Mouse (Mus musculus) liver, embryonic 12.5 days (tissue): Measurements from ENCODE around the gene Susd6. TPM values are rescaled to one million over a fixed set of nuclear protein-coding genes. Genes with fewer than 3 reads are reported as not detected.

ENCODE experiments used
- ATAC-seq: fragments of 200-750 bp; cut with Nextera tagmentation; 2 replicates; pipeline ENCODE4 v1.8.0; 2017; ENCODE audit warnings: moderate number of reproducible peaks, mild to moderate bottlenecking, moderate library complexity
- H3K27ac ChIP-seq: fragments of 300-500 bp; sonication (generic); 2 replicates; pipeline ENCODE4 v1.5.1; 2016; ENCODE audit warnings: mild to moderate bottlenecking
- H3K27me3 ChIP-seq: fragments of 300-500 bp; sonication (generic); replicated peaks from 2 replicates; pipeline ENCODE4 v1.6.1; 2016; ENCODE audit warnings: mild to moderate bottlenecking, moderate library complexity
- H3K36me3 ChIP-seq: fragments of 300-500 bp; sonication (generic); 2 replicates; pipeline ENCODE4 v1.6.1; 2016; ENCODE audit warnings: mild to moderate bottlenecking, moderate library complexity
- H3K4me1 ChIP-seq: fragments of 300-500 bp; sonication (generic); 2 replicates; pipeline ENCODE4 v1.6.1; 2016
- H3K4me2 ChIP-seq: fragments of 300-500 bp; sonication (generic); 2 replicates; pipeline ENCODE4 v1.6.1; 2016; ENCODE audit warnings: mild to moderate bottlenecking, moderate library complexity
- H3K4me3 ChIP-seq: fragments of 300-500 bp; sonication (generic); 2 replicates; pipeline ENCODE4 v1.5.1; 2016; ENCODE audit warnings: mild to moderate bottlenecking, moderate library complexity
- H3K9ac ChIP-seq: fragments of 300-500 bp; sonication (generic); 2 replicates; pipeline ENCODE4 v1.6.1; 2016; ENCODE audit warnings: mild to moderate bottlenecking, moderate library complexity
- H3K9me3 ChIP-seq: fragments of 300-500 bp; sonication (generic); replicated peaks from 2 replicates; pipeline ENCODE4 v1.6.1; 2016; ENCODE audit warnings: mild to moderate bottlenecking, moderate library complexity
- WGBS: fragments of 180-500 bp; shearing (Covaris S2); methylation state at CpG from one replicate; pipeline ENCODE4 v1.1.7; 2016; ENCODE audit not compliant: insufficient replicate concordance; 5-methylcytosine and 5-hydroxymethylcytosine counted together
- polyA plus RNA-seq: library from polyadenylated mRNA; unstranded; fragments of >200 nt; fragmentation: Nextera tagmentation; extraction: Ambion mirVana; gene quantifications from 2 replicates; pipeline ENCODE4 v1.2.1, GENCODE M21; 2016

The Susd6 gene
- polyA plus RNA-seq, 1 experiment from 2014 or later = 15.9 TPM

- Histone ChIP-seq H3K4me2 (no peak overlapping the region), H3K9ac (no peak overlapping the region), H3K27ac (no peak overlapping the region), H3K4me1 (peaks cover 46% of the 10 kb centered on the region), H3K27me3 (no peaks in the 10 kb centered on the region), H3K36me3 (peaks cover 46% of the 10 kb centered on the region), H3K9me3 (no peaks in the 10 kb centered on the region), H3K4me3 (no peak overlapping the region)
- 70% methylated on average over 2 of the region's 2 CpGs for WGBS
- ATAC-seq = no peak
Observed at GRCm38 (mm10) chr12:80866023-80866422, 75.7 kb downstream of the Susd6 start.

DNA sequence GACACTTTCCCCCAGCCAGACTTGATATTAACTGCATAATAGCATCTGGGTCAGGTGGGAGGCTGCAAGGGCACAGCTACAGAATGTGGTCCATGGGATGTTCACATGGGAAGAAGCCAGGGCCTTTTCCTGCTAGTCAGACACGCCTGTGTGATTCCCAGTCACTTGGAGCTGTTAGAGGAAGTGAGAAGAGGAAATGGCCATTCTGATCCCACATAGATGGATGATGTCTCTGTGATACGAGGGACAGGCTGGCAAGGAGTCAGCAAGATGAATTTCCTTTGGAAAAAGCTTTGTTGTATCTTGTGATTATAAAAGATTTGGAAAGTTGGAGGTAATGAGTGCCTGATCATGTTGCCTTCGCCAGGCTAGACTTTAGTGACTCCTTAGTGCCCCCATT lies 76.8 kb downstream of the Susd6 start:
- H3K27me3 ChIP-seq = no peaks in the 10 kb centered on the region
- H3K27ac ChIP-seq = no peak overlapping the region
- no peaks in the 10 kb centered on the region for H3K9me3 ChIP-seq
- H3K36me3 ChIP-seq = peaks cover 57% of the 10 kb centered on the region
- WGBS = 71% methylated on average over 3 of the region's 3 CpGs
- H3K4me2 ChIP-seq = no peak overlapping the region
- H3K4me1 ChIP-seq = peaks cover 36% of the 10 kb centered on the region
- no peak overlapping the region for H3K4me3 ChIP-seq
- ATAC-seq = no peak
- no peak overlapping the region for H3K9ac ChIP-seq

DNA sequence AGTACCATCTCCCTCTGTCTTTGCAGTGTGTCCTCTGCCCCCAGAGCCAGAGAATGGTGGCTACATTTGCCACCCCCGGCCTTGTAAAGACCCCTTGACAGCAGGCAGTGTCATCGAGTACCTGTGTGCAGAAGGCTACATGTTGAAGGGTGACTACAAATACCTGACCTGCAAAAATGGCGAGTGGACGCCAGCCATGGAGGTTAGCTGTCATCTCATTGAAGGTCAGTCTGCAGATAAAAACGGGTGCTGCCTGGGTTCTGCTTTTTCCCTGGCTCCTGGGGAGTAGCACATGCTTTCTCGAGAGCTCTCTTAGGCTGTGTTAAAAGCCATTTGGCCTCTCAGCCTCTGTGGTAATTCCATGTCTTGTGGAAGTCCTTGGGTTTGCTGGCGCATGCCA lies 78.1 kb downstream of the Susd6 start:
- peaks cover 25% of the 10 kb centered on the region for H3K4me1 ChIP-seq
- ATAC-seq = no peak
- no peaks in the 10 kb centered on the region for H3K27me3 ChIP-seq
- no peak overlapping the region for H3K9ac ChIP-seq
- no peaks in the 10 kb centered on the region for H3K9me3 ChIP-seq
- WGBS = 70% methylated on average over 7 of the region's 7 CpGs
- H3K4me2 ChIP-seq = no peak overlapping the region
- no peak overlapping the region for H3K27ac ChIP-seq
- H3K36me3 ChIP-seq = peaks cover 63% of the 10 kb centered on the region
- no peak overlapping the region for H3K4me3 ChIP-seq

GRCm38 (mm10) chr12:80877215-80878092 lies 87.1 kb downstream of the Susd6 start:
- Histone ChIP-seq H3K9ac (no peak overlapping the region), H3K4me3 (no peak overlapping the region), H3K9me3 (no peaks in the 10 kb centered on the region), H3K27ac (no peak overlapping the region), H3K36me3 (peaks cover 82% of the 10 kb centered on the region), H3K4me1 (no peaks in the 10 kb centered on the region), H3K27me3 (no peaks in the 10 kb centered on the region), H3K4me2 (no peak overlapping the region)
- ATAC-seq = no peak
- 80% methylated on average over 7 of the region's 7 CpGs for WGBS

- ATAC-seq = no peak
- H3K4me2 ChIP-seq = no peak overlapping the region
- no peak overlapping the region for H3K9ac ChIP-seq
- H3K9me3 ChIP-seq = no peaks in the 10 kb centered on the region
- 87% methylated on average over 6 of the region's 6 CpGs for WGBS
- peaks cover 78% of the 10 kb centered on the region for H3K36me3 ChIP-seq
- no peaks in the 10 kb centered on the region for H3K4me1 ChIP-seq
- no peaks in the 10 kb centered on the region for H3K27me3 ChIP-seq
- no peak overlapping the region for H3K27ac ChIP-seq
- H3K4me3 ChIP-seq = no peak overlapping the region
Observed at GRCm38 (mm10) chr12:80878093-80878430, 87.8 kb downstream of the Susd6 start.

- H3K4me1 ChIP-seq = no peaks in the 10 kb centered on the region
- WGBS = 52% methylated on average over 3 of the region's 3 CpGs
- no peak overlapping the region for H3K4me2 ChIP-seq
- H3K36me3 ChIP-seq = peaks cover 72% of the 10 kb centered on the region
- no peak overlapping the region for H3K9ac ChIP-seq
- H3K27me3 ChIP-seq = no peaks in the 10 kb centered on the region
- H3K4me3 ChIP-seq = no peak overlapping the region
- H3K9me3 ChIP-seq = no peaks in the 10 kb centered on the region
- H3K27ac ChIP-seq = no peak overlapping the region
- no peak for ATAC-seq
Observed at GRCm38 (mm10) chr12:80878653-80879052, 88.3 kb downstream of the Susd6 start.

DNA sequence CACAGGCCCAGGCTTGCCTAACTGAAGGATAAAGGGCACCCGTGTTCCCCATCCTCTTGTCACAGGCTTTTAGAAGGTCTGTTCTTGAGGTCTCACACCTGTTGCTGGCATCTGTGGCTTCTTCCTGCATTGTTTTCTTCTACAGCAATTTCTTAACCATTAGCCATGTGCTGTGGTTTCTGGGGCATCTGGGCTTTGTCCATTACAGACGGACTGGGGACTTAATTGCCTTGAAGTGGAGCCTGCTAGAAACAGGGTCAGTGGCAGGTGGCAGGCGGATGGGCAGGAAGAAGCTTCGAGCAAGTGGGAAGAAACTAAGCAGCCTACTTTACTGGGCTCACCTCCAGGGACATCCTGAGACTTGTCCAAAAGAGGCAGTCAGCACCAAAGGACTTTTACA lies 89.0 kb downstream of the Susd6 start:
- Histone ChIP-seq H3K36me3 (peaks cover 65% of the 10 kb centered on the region), H3K27ac (0 out of 2 replicates have a peak overlapping the region, but pooled peaks have one; percentile 13), H3K4me3 (no peak overlapping the region), H3K9me3 (no peaks in the 10 kb centered on the region), H3K9ac (no peak overlapping the region), H3K27me3 (no peaks in the 10 kb centered on the region), H3K4me1 (no peaks in the 10 kb centered on the region; the same call in 1 of the 2 replicates), H3K4me2 (no peak overlapping the region)
- WGBS = 77% methylated on average over 4 of the region's 4 CpGs
- no peak for ATAC-seq

GRCm38 (mm10) chr12:80881121-80881520 lies 90.8 kb downstream of the Susd6 start:
- WGBS = 77% methylated on average over 3 of the region's 3 CpGs
- peaks cover 47% of the 10 kb centered on the region for H3K36me3 ChIP-seq
- no peaks in the 10 kb centered on the region for H3K9me3 ChIP-seq
- no peak overlapping the region for H3K4me2 ChIP-seq
- peaks cover 13% of the 10 kb centered on the region for H3K4me1 ChIP-seq
- no peak for ATAC-seq
- no peak overlapping the region for H3K4me3 ChIP-seq
- H3K9ac ChIP-seq = no peak overlapping the region
- H3K27ac ChIP-seq = no peak overlapping the region
- no peaks in the 10 kb centered on the region for H3K27me3 ChIP-seq

DNA sequence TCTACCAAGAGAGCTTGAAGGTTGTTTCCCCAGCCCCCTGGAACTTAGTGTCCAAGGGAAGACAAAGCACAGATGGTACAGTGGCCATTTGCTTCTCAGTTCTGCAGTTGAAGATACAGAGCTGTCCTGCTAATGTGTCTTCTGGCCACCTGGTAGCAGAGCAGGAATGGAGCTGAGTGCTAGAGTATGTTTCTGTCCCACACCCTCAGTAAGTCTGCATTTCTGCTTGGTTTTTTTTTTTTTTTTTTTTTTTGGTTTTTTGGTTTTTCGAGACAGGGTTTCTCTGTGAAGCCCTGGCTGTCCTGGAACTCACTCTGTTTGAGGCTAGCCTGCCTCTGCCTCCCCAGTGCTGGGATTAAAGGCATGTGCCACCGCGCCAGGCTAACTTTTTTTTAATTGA lies 93.0 kb downstream of the Susd6 start:
- H3K4me3 ChIP-seq = no peak overlapping the region
- H3K4me1 ChIP-seq = peaks cover 13% of the 10 kb centered on the region
- H3K9me3 ChIP-seq = no peaks in the 10 kb centered on the region
- H3K36me3 ChIP-seq = peaks cover 25% of the 10 kb centered on the region
- H3K9ac ChIP-seq = no peak overlapping the region
- no peak overlapping the region for H3K27ac ChIP-seq
- ATAC-seq = no peak
- H3K27me3 ChIP-seq = no peaks in the 10 kb centered on the region
- 63% methylated on average over 3 of the region's 3 CpGs for WGBS
- no peak overlapping the region for H3K4me2 ChIP-seq

DNA sequence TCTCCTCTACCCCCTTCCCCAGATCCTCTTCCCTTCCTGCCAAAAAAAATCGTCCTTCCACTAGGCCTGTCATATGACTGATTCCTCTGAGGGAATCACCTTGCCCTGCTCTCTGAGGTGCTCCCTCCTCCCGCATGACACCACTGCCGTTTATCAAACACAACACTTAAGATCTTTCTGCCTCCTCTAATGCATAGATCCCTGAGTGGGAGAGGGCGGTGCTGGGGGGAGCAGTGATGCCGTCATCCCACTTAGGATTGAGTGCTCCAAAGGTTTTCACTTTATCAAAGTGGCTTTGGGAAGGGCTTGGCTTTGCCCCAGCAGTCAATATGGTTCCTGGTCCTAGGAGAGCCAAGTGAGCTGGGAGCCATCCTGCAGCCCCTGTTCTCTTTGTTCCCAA lies 93.6 kb downstream of the Susd6 start:
- Histone ChIP-seq H3K9ac (no peak overlapping the region), H3K27ac (no peak overlapping the region), H3K9me3 (no peaks in the 10 kb centered on the region), H3K36me3 (peaks cover 19% of the 10 kb centered on the region), H3K4me3 (no peak overlapping the region), H3K4me1 (peaks cover 13% of the 10 kb centered on the region), H3K4me2 (no peak overlapping the region), H3K27me3 (no peaks in the 10 kb centered on the region)
- no peak for ATAC-seq
- WGBS = 50% methylated on average over 5 of the region's 5 CpGs

- no peak overlapping the region for H3K9ac ChIP-seq
- ATAC-seq = peak; percentile 67; the same call in 1 of the 2 replicates
- 18% methylated on average over 15 of the region's 15 CpGs for WGBS
- H3K36me3 ChIP-seq = 0 out of 2 replicates have a peak, but pooled peaks cover 4% of the 10 kb centered on the region
- peak overlapping the region; percentile 25 for H3K4me3 ChIP-seq
- H3K4me1 ChIP-seq = peaks cover 13% of the 10 kb centered on the region
- H3K27ac ChIP-seq = no peak overlapping the region
- peak overlapping the region; percentile 61 for H3K4me2 ChIP-seq
- peaks cover 8% of the 10 kb centered on the region for H3K9me3 ChIP-seq
- no peaks in the 10 kb centered on the region for H3K27me3 ChIP-seq
Observed at GRCm38 (mm10) chr12:80885301-80886288, 95.3 kb downstream of the Susd6 start.

GRCm38 (mm10) chr12:80887036-80887435 lies 96.7 kb downstream of the Susd6 start:
- peaks cover 8% of the 10 kb centered on the region for H3K9me3 ChIP-seq
- no peak overlapping the region for H3K9ac ChIP-seq
- ATAC-seq = no peak; the same call in 1 of the 2 replicates
- H3K4me1 ChIP-seq = peaks cover 13% of the 10 kb centered on the region
- WGBS = 58% methylated on average over 2 of the region's 2 CpGs
- no peak overlapping the region for H3K4me2 ChIP-seq
- no peaks in the 10 kb centered on the region for H3K27me3 ChIP-seq
- H3K36me3 ChIP-seq = no peaks in the 10 kb centered on the region
- no peak overlapping the region for H3K4me3 ChIP-seq
- H3K27ac ChIP-seq = peak overlapping the region; percentile 60
